Mouse (Mus musculus) midbrain, embryonic 16.5 days (tissue): Measurements from ENCODE around the gene 5031439G07Rik. TPM values are rescaled to one million over a fixed set of nuclear protein-coding genes. Genes with fewer than 3 reads are reported as not detected.
A peak's percentile ranks its signal among the peaks of the same experiment; 100 is the strongest.
"Not testable (repeated sequence)": the region's sequence is repeated elsewhere in the genome, so short reads cannot be mapped to it uniquely, and the experiment has no call there.

ENCODE experiments used
- ATAC-seq: fragments of 200-750 bp; cut with Nextera tagmentation; 2 replicates; pipeline ENCODE4 v1.8.0; 2017; ENCODE audit warnings: moderate TSS enrichment
- H3K27ac ChIP-seq: fragments of 300-500 bp; sonication (generic); 2 replicates; pipeline ENCODE4 v1.5.1; 2014; ENCODE audit warnings: mild to moderate bottlenecking, low read length, mixed read lengths
- H3K27me3 ChIP-seq: fragments of 300-500 bp; sonication (generic); 2 replicates; pipeline ENCODE4 v1.6.1; 2014; ENCODE audit warnings: low read depth, low read length, mixed read lengths; ENCODE audit not compliant: control insufficient read depth, insufficient read depth
- H3K36me3 ChIP-seq: fragments of 300-500 bp; sonication (generic); 2 replicates; pipeline ENCODE4 v1.6.1; 2014; ENCODE audit warnings: mild to moderate bottlenecking, low read length, moderate library complexity, mixed read lengths; ENCODE audit not compliant: control insufficient read depth, insufficient read depth
- H3K4me1 ChIP-seq: fragments of 300-500 bp; sonication (generic); 2 replicates; pipeline ENCODE4 v1.6.1; 2014; ENCODE audit warnings: mild to moderate bottlenecking, low read length, mixed read lengths; ENCODE audit not compliant: control insufficient read depth, insufficient read depth
- H3K4me2 ChIP-seq: fragments of 300-500 bp; sonication (generic); 2 replicates; pipeline ENCODE4 v1.6.1; 2014; ENCODE audit warnings: mild to moderate bottlenecking, low read length, mixed read lengths
- H3K4me3 ChIP-seq: fragments of 300-500 bp; sonication (generic); 2 replicates; pipeline ENCODE4 v1.5.1; 2014; ENCODE audit warnings: low read depth, mild to moderate bottlenecking, low read length, moderate library complexity, mixed read lengths
- H3K9ac ChIP-seq: fragments of 300-500 bp; sonication (generic); 2 replicates; pipeline ENCODE4 v1.6.1; 2014; ENCODE audit warnings: low read depth, low read length, mixed read lengths
- H3K9me3 ChIP-seq: fragments of 300-500 bp; sonication (generic); replicated peaks from 2 replicates; pipeline ENCODE4 v1.6.1; 2014; ENCODE audit warnings: mild to moderate bottlenecking, low read length, mixed read lengths; ENCODE audit not compliant: control insufficient read depth, poor library complexity, severe bottlenecking
- WGBS: fragments of 180-500 bp; shearing (Covaris S2); extraction: QIAGEN DNeasy Blood & Tissue Kit; methylation state at CpG from one replicate; pipeline ENCODE4 v1.1.7; 2014; 5-methylcytosine and 5-hydroxymethylcytosine counted together
- microRNA-seq: library from miRNA; unstranded; fragments of <30 nt; microRNA quantifications from one replicate; pipeline ENCODE4, GENCODE M21; 2017
- polyA plus RNA-seq: library from polyadenylated mRNA; unstranded; fragments of >200 nt; fragmentation: Nextera tagmentation; extraction: Ambion mirVana; gene quantifications from 2 replicates; pipeline ENCODE4 v1.2.1, GENCODE M21; 2015

The 5031439G07Rik gene
- polyA plus RNA-seq, 1 experiment from 2014 or later, result 24.5 TPM

DNA sequence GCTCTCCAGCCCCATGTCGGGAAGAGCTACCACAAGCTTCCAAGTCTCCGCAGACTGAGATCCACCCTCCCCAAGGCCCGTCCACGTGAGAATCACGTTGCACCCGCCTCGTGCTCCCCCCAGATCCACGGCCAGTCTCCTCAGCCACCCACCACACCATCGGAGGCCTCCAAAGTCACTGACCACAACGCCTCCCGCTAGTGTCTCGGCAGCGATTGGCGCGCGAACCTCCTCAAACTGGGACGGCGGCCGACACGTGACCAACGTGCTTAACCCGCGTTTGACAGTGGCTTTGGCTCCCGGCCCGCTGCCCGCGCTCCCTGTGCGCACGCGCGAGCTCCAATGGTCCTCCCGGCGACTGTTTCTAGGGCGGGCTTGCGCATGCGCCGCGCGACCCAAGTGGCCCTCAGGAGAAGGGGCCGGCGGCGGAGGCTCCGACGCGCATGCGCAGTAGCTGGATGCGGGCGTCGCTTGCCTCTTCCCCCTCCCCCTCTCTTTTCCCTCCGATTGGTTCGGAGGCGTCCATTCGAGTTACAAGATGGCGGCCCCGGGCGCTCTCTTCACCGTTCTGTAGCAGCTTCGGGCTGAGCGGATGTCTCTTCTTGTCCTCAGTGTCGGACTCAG is 65.4 kb downstream of the 5031439G07Rik start, which contains the start of gene Nup50:
TSS of gene Nup50 (plus strand) at position 528 of the 624 bp plus-strand sequence.
- WGBS, result under 1% methylated on average over 60 of the region's 60 CpGs
- H3K36me3 ChIP-seq, result peaks cover 4% of the 10 kb centered on the region; the same call in 1 of the 2 replicates
- H3K9ac ChIP-seq, result peak within 1 kb of the TSS; percentile 78
- peaks cover 25% of the 10 kb centered on the region for H3K4me1 ChIP-seq
- peak; percentile 91 for ATAC-seq
- no peaks in the 10 kb centered on the region for H3K27me3 ChIP-seq
- H3K4me3 ChIP-seq, result peak within 1 kb of the TSS; percentile 68
- no peaks in the 10 kb centered on the region for H3K9me3 ChIP-seq
- H3K27ac ChIP-seq, result peak within 1 kb of the TSS; percentile 94
- peak within 1 kb of the TSS; percentile 91 for H3K4me2 ChIP-seq

DNA sequence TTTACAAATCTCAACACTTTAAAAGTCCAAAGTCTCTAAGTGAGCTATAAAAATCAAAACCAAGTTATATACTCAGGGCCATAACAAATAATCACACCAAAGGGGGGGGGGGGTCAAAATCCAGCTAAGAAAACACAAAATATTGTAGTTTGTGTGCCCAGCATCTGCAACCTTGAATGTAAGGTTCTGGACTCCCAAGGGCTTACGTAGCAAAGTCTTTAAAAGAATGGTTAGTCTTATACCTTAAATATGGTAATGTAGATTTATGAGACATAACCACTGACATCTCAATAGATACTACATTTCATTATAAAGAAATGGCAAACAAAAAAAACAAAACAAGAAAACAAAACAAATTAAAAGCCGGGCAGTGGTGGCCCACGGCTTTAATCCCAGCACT is 68.4 kb downstream of the 5031439G07Rik start, which contains the start of gene Gm29666:
TSS of gene Gm29666 (minus strand) at position 101 of the 400 bp plus-strand sequence.
- no peak within 1 kb of the TSS for H3K27ac ChIP-seq
- no peaks in the 10 kb centered on the region for H3K9me3 ChIP-seq
- no peak within 1 kb of the TSS for H3K4me2 ChIP-seq
- H3K9ac ChIP-seq, result no peak within 1 kb of the TSS
- H3K4me1 ChIP-seq, result peaks cover 15% of the 10 kb centered on the region
- no peaks in the 10 kb centered on the region for H3K36me3 ChIP-seq
- no peak within 1 kb of the TSS for H3K4me3 ChIP-seq
- WGBS, result 93% methylated on average over 3 of the region's 3 CpGs
- no peak for ATAC-seq
- H3K27me3 ChIP-seq, result no peaks in the 10 kb centered on the region

DNA sequence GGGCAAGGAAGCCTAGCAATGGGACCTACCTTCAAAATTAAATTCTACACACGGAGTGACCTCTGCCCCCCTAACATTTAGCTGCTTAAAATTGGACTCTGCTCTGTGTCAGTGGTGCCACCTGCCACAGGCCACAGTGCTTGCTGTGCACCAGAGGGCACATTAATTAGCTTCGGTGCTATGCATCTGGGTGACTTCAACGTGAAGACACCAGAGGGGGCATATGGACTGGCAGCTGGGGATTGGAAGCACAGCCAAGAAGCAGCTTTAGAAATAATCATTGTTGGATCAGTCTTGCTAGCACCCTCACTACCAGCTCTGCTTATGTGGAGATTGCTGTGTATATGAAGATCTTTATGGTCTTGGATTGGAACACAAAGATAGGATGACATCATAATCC is 75.2 kb downstream of the 5031439G07Rik start:
- H3K9ac ChIP-seq, result no peak overlapping the region
- H3K4me2 ChIP-seq, result no peak overlapping the region
- H3K4me3 ChIP-seq, result no peak overlapping the region
- H3K9me3 ChIP-seq, result no peaks in the 10 kb centered on the region
- no peaks in the 10 kb centered on the region for H3K36me3 ChIP-seq
- no peaks in the 10 kb centered on the region for H3K27me3 ChIP-seq
- no peak overlapping the region for H3K27ac ChIP-seq
- WGBS, result 72% methylated on average over 3 of the region's 3 CpGs
- ATAC-seq, result no peak
- H3K4me1 ChIP-seq, result no peaks in the 10 kb centered on the region

DNA sequence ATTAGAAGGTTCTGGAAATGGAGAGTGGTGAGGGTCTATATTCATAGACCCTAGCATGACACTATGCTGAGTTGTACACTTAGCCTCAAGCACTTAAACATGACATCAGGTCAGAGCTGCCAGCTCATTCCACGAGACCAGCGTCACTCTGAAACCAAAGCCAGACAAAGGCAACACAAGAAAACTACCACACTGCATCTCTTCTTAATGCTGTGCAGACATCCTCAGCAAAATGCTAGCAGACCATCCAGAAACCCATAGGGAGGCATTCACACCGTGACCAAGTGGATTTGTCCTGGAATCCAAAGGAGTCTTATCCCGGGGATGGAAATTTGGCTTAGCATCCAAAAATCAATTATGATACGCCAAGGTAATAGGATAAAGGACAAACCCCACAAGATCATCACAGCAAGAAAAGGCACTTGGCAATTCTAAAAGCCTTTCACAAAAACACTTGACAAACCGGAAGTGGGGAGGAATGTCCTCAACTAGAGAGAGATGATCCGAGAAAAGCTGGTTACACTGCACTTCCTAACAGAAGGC is 84.4 kb downstream of the 5031439G07Rik start:
- Histone ChIP-seq H3K9ac (no peak overlapping the region), H3K4me3 (no peak overlapping the region), H3K9me3 (no peaks in the 10 kb centered on the region), H3K4me2 (no peak overlapping the region), H3K27ac (no peak overlapping the region), H3K27me3 (peaks cover 9% of the 10 kb centered on the region), H3K36me3 (no peaks in the 10 kb centered on the region), H3K4me1 (peaks cover under 1% of the 10 kb centered on the region; the same call in 1 of the 2 replicates)
- ATAC-seq, result peak; percentile 21; the same call in 1 of the 2 replicates
- WGBS, result 29% methylated on average over 7 of the region's 7 CpGs

DNA sequence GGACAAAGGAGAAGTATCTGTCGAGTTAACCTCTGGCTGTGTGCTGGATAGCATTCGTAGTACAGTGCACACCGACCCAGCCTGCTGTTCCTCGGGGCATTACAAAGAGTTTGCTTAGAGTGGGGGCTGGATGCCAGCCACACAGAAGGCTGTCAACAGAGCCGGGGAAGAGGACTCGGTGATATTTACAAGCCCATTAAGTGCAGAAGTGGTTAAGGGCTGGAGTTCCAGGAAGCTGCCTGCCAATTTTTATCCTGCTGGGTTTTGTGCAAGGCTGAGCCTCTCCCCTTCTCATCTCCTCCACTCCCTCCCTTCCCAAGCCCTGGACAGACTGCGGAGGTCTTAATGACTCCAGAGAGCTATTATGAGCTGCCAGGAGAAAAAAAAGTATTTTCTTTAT is 90.3 kb downstream of the 5031439G07Rik start:
- no peak overlapping the region for H3K27ac ChIP-seq
- H3K27me3 ChIP-seq, result peaks cover 2% of the 10 kb centered on the region; the same call in 1 of the 2 replicates
- no peak overlapping the region for H3K9ac ChIP-seq
- ATAC-seq, result no peak; the same call in 1 of the 2 replicates
- 24% methylated on average over 7 of the region's 7 CpGs for WGBS
- H3K9me3 ChIP-seq, result no peaks in the 10 kb centered on the region
- no peak overlapping the region for H3K4me3 ChIP-seq
- peak overlapping the region; percentile 14; the same call in 1 of the 2 replicates for H3K4me2 ChIP-seq
- peaks cover 12% of the 10 kb centered on the region for H3K4me1 ChIP-seq
- H3K36me3 ChIP-seq, result no peaks in the 10 kb centered on the region

DNA sequence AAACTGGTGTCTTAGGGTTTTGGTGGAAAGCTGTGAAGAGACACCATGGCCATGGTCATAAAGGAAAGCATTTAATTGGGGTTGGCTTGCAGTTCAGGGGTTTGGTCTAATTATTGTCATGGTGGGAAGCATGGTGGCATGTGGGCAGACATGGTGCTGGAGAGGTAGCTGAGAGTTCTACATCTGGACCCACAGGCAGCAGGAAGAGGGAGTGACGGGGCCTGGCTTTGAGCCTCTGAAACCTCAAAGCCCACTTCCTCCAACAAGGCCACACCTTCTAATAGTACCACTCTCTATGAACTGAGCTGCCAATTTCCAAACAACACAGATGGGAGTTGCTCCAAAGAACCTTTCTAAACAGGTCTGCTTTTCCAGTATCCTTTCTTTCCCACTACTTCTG is 91.7 kb downstream of the 5031439G07Rik start:
- H3K27ac ChIP-seq, result no peak overlapping the region
- no peak for ATAC-seq
- H3K9me3 ChIP-seq, result no peaks in the 10 kb centered on the region
- H3K36me3 ChIP-seq, result no peaks in the 10 kb centered on the region
- H3K4me3 ChIP-seq, result no peak overlapping the region
- H3K9ac ChIP-seq, result no peak overlapping the region
- H3K27me3 ChIP-seq, result 0 out of 2 replicates have a peak, but pooled peaks cover 2% of the 10 kb centered on the region
- 77% methylated on average over 1 of the region's 1 CpGs for WGBS
- H3K4me1 ChIP-seq, result peaks cover 12% of the 10 kb centered on the region
- no peak overlapping the region for H3K4me2 ChIP-seq

DNA sequence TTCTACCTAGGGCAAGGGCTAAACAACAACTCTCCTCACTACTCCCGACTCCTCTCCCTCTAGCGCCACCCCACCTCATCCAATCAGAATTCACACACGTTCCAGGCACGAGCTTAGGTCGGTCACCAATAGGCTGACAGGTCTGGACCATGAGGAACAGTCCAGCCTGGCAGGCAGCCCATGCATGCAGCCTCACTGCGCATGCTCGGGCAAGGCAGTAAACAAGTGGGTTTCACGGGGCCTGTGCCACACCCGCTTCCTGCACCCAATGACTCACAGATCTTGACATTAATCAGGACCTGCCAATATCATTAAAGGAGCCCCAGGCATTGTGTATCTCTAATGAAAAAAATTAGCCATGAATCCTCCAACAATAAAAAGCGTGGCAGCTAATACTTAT is 92.1 kb downstream of the 5031439G07Rik start:
- 73% methylated on average over 10 of the region's 10 CpGs for WGBS
- not testable (repeated sequence) for H3K36me3 ChIP-seq, H3K4me3 ChIP-seq, H3K4me2 ChIP-seq, H3K9ac ChIP-seq, H3K27me3 ChIP-seq, ATAC-seq, H3K27ac ChIP-seq, H3K9me3 ChIP-seq
- peaks cover 12% of the 10 kb centered on the region for H3K4me1 ChIP-seq

Small RNA genes lying within 50 kb of the gene (microRNA-seq; reads per million reads assigned to microRNA genes)
- gene Mir1249, result 64.3 reads per million, percentile 49 among the genes with 10 or more reads in this experiment

Other genes starting within 250 kb of the 5031439G07Rik start
- 3.5 and 4.3 TPM in 2 replicates for gene Phf21b, start 132.5 kb downstream of the 5031439G07Rik start, polyA plus RNA-seq
- 0.87 and 0.90 TPM in 2 replicates for gene Gm29666, start 68.5 kb downstream of the 5031439G07Rik start, polyA plus RNA-seq
- gene Nup50, start 65.1 kb downstream of the 5031439G07Rik start, polyA plus RNA-seq, result 24.2 and 27.9 TPM in 2 replicates
- gene Upk3a, start 28.6 kb upstream of the 5031439G07Rik start, polyA plus RNA-seq, result 0.77 and 1.1 TPM in 2 replicates
- gene Fam118a, start 40.4 kb upstream of the 5031439G07Rik start, polyA plus RNA-seq, result 28.5 and 34.7 TPM in 2 replicates
- 0.15 TPM in 2 replicates for gene Smc1b, start 143.4 kb upstream of the 5031439G07Rik start, polyA plus RNA-seq
- gene Ribc2, start 143.5 kb upstream of the 5031439G07Rik start, polyA plus RNA-seq, result 0.78 and 1.4 TPM in 2 replicates
- 38.9 and 41.1 TPM in 2 replicates for gene Fbln1, start 217.4 kb upstream of the 5031439G07Rik start, polyA plus RNA-seq